Mouse (Mus musculus): ENCODE measurements around the gene Dmxl2.

The Dmxl2 gene

DNA sequence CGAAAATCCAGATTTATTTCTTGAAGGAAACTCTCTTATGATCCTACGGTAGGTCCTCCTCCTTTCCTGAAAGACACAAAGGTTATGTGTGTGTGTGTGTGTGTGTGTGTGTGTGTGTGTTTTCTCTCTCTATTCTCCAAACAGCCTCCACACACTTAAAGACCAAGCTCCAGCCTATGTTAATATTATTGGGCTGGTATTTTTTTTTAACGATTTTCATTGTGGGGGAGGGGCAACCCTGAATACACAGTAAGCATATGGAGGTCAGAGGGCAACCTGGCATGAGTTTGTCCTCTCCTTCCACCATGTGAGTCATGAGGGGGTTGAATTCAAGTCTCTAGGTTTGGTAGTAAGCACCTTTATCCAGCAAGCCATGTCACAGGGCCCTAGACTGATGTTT lies 1.6 kb downstream of the Dmxl2 start:
- DNase-seq (ENCODE audit: low spot score in 2 of 2) = no peak

DNA sequence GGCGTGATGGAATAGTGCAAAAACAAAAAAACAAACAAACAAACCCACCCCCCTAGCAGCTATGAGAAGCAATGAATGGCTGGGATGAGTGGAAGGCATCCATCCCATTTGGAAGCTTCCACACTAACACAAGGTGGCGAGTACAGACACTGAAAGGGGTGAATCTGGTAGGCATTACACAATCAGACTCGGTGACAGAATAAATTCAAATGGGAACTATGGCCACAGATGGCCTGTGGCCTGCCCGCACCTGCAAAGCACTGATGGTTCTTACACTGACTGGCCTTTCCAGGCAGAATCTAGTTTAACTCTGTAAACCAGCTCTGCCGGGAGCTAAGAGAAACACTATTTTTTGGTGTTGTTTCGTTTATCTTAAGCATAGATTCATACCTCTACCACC lies 2.1 kb downstream of the Dmxl2 start:
- no peak for DNase-seq (ENCODE audit: low spot score in 2 of 2)

DNA sequence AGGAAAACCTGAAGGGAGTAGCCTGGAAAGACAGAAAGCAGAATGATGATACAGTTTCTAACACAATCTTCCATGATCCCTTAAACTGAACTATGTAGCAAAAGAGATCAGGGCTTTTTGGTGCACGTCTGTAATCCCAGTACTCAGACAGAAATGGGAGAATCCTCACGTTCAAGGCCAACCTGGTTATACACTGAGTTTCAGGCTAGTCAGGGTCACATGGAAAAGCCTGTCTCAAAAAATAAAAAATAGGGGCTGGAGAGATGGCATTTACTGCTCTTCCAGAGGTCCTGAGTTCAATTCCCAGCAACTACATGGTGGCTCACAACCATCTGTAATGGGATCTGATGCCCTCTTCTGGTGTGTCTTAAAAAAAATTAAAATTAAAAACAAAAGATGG lies 11.0 kb downstream of the Dmxl2 start:
- no peak for DNase-seq (ENCODE audit: low spot score in 2 of 2)

DNA sequence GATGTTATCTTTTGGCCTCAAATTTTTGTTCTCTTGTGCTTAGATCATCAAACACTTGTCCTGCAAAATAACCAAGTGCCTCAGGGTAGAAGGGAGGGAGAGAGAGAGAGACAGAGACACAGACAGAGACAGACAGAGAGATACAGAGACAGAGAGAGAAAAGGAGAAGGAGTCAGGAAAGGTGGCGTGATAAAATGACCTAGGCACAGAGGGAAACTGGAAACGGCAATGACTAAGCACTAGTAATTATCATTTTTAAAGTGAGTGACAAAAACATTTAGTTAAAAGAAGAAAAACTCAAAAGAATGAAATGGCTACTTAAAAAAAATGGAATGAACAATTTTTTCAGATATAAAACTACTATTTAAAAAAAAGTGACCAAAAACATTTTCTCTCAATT lies 11.8 kb downstream of the Dmxl2 start:
- no peak for DNase-seq (ENCODE audit: low spot score in 2 of 2)

DNA sequence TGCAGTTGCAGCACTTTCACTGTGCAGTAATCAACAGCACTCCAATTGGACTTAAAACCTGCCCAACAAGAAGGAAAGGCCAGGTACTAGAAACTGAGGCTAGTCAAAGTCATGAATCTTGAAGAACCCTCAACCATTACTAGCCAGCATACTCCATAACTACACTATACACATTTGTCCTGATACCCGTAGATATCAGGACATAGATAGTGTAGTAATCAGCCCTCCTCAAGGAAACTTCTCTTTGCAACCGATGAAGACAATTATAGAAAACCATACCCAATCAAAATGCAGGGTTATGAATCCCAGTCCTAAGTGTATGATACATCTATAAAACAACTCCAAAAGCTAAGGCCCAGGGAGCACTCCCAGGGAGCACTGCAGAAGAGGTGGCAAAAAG lies 16.5 kb downstream of the Dmxl2 start:
- DNase-seq (ENCODE audit: low spot score in 2 of 2) = no peak

DNA sequence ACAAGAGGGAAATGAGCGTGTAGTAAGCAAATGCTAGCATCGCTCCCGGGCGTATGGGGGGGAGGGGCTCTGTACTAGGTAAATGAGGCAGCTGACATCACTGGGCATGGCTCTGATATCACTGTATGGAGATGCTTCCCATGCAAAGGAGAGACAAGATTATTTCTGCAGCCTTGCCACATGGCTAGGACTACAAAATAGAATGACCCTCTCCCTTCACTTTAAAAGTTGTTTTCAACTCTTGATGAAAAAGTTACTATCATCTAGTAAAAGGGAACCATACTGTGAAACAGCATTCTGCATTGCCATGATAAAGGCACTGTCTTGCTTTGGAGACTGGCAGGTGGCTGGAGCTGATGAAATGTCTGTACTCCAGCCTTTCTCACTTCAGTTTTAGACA lies 18.2 kb downstream of the Dmxl2 start:
- DNase-seq (ENCODE audit: low spot score in 2 of 2) = no peak

DNA sequence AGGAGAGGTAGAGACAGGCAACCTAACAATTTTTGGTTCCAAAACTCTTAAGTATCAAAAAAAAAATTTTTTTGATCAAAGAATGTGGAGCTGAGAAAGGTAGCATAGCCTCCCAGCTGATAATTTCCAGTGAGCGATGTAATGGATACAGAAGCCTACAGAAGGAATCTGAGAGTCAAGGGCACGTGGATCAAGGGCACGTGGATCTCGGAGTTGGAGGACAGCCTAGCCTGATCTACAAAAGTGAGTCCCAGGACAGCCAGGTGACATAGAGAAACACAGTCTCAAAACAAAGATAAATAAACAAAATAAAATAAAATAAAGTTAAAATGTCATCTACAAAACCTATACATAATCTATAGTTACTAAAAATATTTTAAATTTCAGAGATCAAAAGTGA lies 18.7 kb downstream of the Dmxl2 start:
- no peak for DNase-seq (ENCODE audit: low spot score in 2 of 2)

DNA sequence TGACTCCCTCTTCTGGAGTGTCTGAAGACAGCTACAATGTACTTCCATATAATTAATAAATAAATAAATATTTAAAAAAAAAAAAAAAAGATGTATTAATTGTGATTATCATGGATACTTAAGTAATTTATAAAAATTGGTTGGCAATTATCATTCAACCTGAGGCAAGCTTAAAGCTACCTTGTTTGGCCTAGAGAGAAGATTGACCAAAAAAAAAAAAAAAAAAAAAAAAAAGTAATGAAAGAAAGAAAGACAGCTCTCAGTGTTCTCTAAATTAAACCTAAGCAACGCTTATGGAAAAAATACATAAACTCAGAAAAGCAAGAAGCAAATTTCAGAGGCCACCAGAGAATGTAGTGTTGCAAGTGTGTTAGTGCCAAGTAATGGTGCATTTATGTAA lies 22.4 kb downstream of the Dmxl2 start:
- no peak for DNase-seq (ENCODE audit: low spot score in 2 of 2)

DNA sequence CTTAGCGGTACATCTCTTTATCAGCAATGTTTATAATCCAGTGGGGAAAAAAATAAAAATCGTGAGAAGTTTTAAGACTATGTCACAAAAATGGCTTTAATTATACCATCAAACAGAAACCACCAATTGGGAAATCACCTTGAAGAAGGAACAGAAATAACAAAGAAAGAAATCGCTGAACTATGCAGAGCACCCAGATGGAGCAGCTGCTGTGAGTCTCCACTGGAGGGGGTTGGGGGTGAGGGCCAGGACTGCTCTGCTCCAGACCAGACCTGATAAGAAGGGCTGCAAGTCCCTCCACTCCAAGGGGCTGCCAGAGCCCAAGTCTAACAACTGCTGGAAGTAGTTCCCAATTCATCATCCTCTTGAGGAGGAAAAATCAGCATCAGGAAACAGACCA lies 23.3 kb downstream of the Dmxl2 start:
- no peak for DNase-seq (ENCODE audit: low spot score in 2 of 2)

DNA sequence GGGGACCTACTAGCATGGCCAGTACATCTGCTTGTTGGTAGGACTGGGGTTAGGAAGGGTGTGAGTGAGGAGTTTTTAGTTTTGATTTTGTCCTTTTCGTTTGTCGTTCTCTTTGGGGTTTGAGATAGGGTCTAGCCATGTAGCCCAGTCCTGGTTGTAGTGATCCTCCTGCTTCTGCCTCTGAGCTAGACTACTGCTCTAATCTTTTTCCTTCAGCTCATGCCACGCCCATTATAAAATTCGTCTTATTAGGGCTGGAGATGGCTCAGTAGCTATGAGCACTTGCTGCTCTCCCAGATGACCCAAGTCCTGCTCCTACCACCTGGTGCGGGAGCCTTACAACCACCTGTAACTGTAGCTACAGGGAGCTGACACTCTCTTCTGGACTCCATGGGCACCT lies 26.9 kb downstream of the Dmxl2 start:
- DNase-seq (ENCODE audit: low spot score in 2 of 2) = no peak

DNA sequence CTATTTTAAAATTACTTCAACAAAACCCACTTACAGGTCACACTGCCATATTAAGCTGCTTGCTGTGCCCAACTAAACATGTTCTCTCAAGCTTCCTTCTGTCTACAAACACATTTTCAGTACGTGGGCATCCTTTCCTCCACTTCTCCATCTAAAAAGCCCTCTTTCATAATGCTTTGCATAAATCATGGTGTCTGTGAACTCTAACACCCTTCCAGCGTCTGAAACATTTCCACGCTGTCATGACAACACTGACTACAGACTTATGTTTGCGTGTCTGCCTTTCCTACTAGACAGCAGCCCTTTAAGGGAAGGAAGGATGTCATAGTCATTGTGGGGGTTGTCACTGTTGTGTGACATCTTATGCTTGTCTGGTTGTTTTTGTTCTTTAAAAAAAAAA lies 27.4 kb downstream of the Dmxl2 start:
- DNase-seq (ENCODE audit: low spot score in 2 of 2) = no peak

DNA sequence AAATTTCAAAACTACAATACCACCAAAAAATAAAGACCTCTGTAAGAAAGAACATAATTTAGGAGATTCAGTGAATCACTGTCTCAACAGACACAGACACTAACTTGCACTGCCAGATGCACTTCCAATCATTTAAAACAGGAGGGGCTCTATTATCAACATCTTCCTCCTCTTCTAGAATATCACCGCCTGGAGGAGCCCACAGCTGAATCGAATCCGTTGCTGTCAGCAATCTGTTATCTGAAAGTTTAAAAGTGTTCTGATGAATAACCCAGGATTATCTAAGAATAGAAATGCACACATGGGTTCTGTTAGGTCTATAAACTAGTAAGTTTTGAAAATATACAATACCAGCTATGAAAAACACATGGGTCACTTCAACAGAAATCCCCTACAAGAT lies 28.6 kb downstream of the Dmxl2 start:
- no peak for DNase-seq (ENCODE audit: low spot score in 2 of 2)

DNA sequence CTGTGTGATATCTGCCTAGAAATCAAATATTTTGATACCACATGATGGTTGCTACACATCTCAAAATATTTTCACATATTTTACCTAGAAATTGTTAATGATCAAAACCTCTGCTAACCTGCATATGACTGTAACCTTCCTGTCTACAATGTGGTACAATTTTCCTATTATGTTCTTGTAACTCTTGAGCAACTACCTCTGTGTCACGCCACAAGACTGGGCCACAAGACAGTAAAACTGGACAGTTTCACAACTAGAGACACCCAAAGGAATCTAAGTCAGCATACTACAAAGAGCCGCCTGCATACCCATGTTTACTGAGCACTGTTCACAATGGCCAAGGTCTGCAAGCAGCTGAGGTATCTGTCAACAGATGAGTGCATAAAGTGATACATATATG lies 32.1 kb downstream of the Dmxl2 start:
- no peak for DNase-seq (ENCODE audit: low spot score in 2 of 2)

DNA sequence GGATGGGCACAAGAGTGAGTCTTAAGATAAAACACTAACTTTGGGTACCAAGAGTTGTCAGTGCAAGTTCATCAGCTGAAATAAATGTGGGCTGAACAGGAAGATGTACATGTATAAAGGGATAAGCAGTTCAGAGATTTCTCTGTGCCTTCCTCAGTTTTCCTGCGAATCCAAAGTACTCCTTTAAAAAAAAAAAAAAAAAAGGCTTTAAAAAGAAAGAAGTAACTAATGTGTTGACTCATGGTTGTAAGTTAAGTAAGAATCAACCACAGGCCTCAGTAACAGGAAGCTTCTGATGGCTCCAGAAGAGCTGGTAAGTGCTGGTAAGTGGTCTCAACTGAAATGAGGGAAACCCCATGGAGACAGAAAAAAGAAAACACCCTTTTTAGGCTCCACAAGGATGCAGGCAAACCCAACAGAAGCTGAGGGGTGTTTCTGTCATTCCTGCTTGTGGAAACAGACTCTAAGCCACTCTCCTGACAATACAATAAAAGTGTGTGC lies 33.9 kb downstream of the Dmxl2 start:
- no peak for DNase-seq (ENCODE audit: low spot score in 2 of 2)

DNA sequence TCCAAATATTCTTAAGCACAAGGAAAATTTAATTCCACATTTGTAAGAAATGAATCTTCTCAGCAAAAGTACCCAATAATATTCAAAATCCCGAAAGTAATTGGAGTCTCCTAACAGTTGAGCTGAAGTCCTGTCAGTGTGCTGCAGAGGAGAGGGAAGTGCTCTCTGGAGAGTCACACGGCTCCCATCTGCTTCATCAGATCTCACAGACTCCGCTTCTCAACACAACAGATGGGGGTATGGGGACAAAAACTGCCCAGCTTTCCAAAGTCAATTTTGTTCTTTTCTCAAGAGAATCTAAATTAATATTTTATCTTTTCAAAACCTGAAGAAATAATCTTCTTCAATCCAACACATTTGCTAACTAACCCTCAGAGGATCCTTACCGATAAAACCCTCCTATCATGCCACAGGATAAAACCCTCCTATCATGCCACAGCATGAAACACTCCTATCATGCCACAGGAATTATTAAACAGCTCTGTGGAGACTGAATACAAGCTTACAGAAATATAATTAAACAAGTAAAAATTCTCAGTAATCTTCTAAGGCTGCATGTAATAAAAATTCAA lies 37.9 kb downstream of the Dmxl2 start:
- DNase-seq (ENCODE audit: low spot score in 2 of 2) = no peak

DNA sequence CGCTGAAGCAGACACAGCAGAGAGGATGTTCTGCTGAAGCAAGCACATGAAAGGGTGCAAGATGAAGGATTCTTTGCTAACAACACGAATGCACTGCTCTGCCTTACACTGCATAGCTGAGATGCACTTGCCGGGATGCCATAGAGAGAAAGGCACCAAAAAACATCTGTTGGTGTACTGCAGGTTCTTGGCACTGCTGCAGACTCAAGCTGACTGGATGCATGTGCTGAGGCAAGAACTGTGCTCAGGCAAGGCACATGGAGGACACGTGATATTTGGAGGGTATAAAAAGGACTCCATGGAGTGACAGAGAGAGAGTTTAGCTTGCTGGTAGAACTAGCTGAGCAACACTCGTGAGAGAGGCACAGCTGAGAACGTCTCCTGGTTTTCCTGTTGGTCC lies 62.4 kb downstream of the Dmxl2 start:
- no peak for DNase-seq (ENCODE audit: low spot score in 2 of 2)

DNA sequence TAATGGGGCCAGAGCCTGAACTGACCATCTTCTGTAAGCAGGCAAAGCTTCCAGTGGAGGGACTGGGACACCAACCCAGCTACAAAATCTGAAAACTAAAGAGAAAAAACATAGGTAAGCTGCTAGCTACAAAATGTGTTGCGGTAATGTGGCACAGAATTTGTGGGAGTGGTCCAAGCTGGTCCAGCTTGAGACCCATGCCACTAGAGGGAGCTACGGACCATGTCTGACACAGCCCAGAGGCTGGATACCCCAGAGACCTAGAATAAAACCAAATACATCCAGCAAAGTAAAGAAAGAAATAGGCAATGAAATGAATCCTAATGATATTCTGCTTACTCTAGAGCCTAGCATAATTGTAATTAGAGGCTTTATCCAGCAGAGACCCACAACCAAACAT lies 63.2 kb downstream of the Dmxl2 start:
- no peak for DNase-seq (ENCODE audit: low spot score in 2 of 2)

DNA sequence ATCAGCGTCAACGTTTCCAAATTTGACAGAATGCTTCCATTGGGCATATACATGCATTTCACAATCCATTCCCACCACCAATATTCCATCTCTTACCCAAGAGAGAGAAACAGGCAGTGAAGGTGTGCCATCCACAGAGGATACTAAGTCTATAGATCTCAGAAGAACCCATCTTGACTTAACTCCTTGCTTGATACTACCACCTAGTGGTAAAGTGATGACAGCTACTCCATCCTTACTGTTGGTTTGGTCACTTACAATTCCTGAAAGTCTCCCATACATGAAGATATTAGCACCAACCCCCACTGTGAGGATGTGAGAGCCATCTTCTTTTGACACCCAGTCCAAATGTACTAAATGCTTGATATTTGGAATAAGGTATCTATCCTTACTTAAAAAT lies 85.2 kb downstream of the Dmxl2 start:
- no peak for DNase-seq (ENCODE audit: low spot score in 2 of 2)

DNA sequence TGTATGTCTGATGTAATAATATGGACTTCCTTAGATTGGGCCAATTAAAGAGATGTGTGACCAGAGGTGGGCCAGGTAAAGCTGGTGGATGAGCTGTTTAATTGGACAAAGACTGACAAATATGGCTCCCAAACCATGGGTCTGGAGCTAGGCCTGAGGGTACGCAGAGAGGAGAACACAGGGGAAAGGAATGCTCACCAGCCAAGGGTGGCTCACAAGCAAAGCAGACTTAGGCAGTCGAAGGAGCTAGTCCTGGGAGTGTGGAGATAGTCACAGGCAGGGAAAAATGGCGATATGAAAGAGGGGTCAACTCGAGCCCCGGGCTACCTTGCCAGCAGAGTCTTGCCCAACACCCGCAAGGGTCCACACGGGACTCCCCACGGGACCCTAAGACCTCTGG lies 144.7 kb downstream of the Dmxl2 start:
- DNase-seq (ENCODE audit: low spot score in 2 of 2) = no peak

DNA sequence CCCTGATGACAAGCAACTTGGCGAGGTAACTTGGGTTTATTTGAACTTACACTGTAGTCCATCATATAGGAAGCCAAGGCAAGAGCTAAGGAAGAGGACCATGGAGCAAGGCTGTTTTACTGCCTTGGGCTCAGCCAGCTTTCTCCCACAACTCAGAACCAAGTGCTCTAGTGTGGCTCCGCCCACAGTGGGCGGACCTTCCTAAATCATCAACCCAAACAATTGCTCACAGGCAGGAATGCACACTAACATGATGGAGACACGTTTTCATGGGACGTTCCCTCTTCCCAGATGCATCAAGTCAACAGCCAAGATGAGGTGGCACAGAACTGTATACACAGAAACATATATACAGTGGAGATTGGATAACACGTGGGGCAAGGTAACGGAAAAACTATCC lies 159.4 kb downstream of the Dmxl2 start:
- DNase-seq (ENCODE audit: low spot score in 2 of 2) = no peak

DNA sequence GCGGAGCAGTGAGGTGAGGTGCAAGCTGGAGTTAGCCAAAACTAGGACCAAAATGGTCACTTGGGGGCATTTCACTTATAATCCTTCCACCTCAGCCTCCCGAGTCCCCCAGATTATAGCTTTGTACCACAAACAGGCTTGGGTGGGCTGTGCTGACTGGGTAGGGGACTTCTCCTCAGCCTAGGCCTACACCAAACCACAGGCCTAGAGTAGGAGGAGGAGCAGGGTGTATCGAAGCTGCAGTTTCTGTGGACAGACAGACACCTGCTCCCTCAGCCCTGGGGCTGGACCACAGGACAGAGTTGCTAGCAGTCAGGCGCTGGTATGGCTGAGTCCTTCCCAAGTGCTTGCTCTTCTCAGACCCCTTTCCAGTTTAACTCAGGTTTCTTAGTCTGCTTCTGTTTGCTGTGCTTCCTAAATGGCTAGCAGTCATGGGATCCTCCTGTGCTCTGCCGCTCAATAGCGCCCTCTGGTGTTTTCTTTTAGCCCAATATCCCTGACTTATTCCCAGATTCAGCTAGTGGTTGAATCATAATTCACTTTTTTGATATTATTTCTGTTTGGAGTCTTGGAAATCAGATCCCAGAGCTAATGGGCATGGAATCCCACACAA lies 164.8 kb downstream of the Dmxl2 start:
- peak; percentile 26 to 35 for DNase-seq (ENCODE audit: low spot score in 2 of 2)

DNA sequence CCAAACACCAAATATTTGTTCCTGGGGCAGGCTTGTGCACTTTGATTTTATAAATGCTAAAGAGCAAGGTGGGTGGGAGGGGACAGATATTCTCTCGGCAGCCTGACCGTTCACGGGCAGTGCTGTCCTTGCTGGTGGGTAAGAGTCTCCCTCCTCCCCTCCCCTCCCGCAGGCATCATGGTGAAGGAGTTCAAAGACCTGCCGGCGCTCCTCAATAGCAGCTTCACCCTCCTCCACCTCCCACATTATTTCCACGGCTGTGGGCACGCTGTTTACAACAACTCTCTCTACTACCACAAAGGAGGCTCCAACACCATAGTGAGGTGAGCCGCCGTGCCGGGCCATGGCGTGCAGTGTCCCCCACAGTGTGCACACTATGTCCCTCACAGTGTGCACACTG lies 165.8 kb downstream of the Dmxl2 start:
- DNase-seq (ENCODE audit: low spot score in 2 of 2) = no peak

DNA sequence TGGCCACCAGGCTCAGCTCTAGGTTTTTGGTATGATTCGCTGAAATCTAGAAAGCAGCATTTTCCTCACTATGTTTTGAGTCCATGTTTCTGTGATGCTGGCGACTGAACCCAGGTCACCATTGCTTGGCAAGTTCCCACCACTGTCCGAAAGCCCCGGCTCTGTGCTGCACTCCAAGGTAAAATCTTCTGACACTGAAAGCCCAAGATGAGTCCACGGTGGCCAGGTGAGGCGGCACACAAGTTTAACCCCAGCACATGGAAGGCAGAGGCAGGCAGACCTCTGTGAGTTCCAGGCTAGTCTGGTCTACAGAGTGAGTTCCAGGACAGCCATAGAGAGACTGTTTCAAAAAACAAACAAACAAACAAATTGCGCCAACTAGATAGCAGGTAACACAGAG lies 172.2 kb downstream of the Dmxl2 start:
- no peak for DNase-seq (ENCODE audit: low spot score in 2 of 2)

DNA sequence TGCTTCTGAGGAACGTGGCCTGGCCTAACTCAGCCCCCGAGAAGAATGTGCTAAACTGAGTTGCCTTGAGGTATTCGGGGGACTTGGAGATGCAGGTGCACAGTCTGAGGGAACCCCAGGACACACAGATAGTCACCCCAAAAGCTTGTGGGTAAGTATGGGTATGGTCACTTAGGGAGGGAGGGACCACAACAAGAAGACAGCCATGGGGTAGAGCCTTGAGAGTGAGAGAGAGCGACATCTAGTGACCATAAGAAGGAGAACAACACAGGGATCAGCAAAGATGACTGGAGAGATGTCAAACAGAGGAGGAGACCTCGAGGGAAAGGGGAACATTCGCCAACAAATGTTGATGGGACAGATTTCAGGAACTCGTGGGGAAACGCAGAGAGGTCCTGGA lies 178.0 kb downstream of the Dmxl2 start:
- DNase-seq (ENCODE audit: low spot score in 2 of 2) = no peak

Data from right cerebral cortex, postnatal 36 days (tissue).